Mouse (Mus musculus) macrophage (primary cell): ENCODE measurements around the gene Procr. TPM values are rescaled to one million over a fixed set of nuclear protein-coding genes. Genes with fewer than 3 reads are reported as not detected.

ENCODE experiments used
- H3K27ac ChIP-seq: fragments of 350-480 bp; formaldehyde crosslinking; 2 replicates; pipeline ENCODE4 v1.9.0; 2021
- H3K36me3 ChIP-seq: fragments of 350-480 bp; formaldehyde crosslinking; 2 replicates; pipeline ENCODE4 v1.9.0; 2021; ENCODE audit errors: inconsistent target
- H3K4me3 ChIP-seq: fragments of 350-480 bp; formaldehyde crosslinking; 2 replicates; pipeline ENCODE4 v1.9.0; 2021; ENCODE audit errors: inconsistent target
- H3K79me2 ChIP-seq: fragments of 350-480 bp; formaldehyde crosslinking; 2 replicates; pipeline ENCODE4 v1.9.0; 2021; ENCODE audit errors: inconsistent target
- WGBS: methylation state at CpG from one replicate; pipeline ENCODE4 v1.1.7; 2026; ENCODE audit warnings: inconsistent platforms; ENCODE audit not compliant: missing documents; 5-methylcytosine and 5-hydroxymethylcytosine counted together
- polyA plus RNA-seq: library from polyadenylated mRNA; stranded (reverse); fragments of 250-400 nt; gene quantifications from 3 replicates; pipeline ENCODE4 v1.2.4, GENCODE M21; 2018; ENCODE audit warnings: inconsistent platforms
- total RNA-seq, 78 experiments: library from RNA; depleted of rRNA; stranded (reverse); fragments of 250-400 nt; gene quantifications; 1 replicate in 9 of 78; 2 replicates in 24 of 78; 3 replicates in 43 of 78; 4 replicates in 2 of 78; pipeline ENCODE4 v1.2.4; 2018; ENCODE audit warnings: inconsistent platforms in 56 of 78

The Procr gene
- total RNA-seq (2018; cell fraction: chromatin; rRNA removed) = 10 to 100 TPM in 5 of 26 experiments, 1 to 10 TPM in 16, under 1 TPM in 4, not detected in 1; 0.55 to 21.3 (median 5.7) TPM
- 10 to 100 TPM in 6 of 26 experiments, 1 to 10 TPM in 20; 1.1 to 26.4 (median 5.2) TPM for total RNA-seq (2018; cell fraction: cytosol; rRNA removed)
- 10 to 100 TPM in 8 of 26 experiments, 1 to 10 TPM in 17, under 1 TPM in 1; 0.64 to 29.8 (median 4.4) TPM for total RNA-seq (2018; cell fraction: nucleus; rRNA removed)
- 2.1 to 2.6 TPM (median 2.5 TPM) in 3 replicates for polyA plus RNA-seq

DNA sequence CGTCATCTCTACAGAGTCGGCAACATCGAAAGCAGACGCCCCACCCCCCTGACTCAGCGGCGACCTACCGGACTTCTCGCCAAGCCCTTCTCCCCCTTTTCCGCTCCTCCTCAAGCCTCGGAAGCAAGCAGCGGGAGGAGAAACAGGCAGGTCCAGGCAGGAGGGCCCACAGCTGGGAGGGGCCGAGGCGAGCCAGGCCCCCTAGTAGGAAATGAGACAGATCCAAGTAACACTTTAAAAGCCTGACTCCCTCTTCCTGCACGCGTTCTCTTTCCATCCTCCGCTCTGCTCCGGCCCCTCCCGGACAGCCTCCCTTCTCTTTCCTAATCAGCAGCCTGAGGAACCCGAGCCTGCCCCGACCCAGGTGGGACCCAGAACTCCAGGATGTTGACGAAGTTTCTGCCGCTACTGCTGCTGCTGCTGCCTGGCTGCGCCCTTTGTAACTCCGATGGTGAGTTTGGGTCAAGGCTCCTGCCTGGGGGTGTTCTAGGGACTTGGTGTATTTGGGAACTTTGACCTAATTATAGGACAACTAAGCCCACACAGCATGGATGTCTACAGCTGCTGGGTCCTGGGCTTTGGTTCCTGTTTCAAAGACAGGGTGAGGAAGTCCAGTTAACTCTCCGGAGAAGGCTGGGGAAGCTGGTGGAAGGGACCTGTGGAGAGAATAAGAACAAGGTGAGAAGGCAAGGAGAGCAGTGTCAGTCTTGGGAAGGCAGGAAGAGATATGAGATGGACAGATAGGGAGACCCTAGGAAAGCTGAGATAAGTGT is at the start of gene Procr:
Procr (plus strand) TSS at position 104 of the 773 bp plus-strand sequence.
- Histone ChIP-seq H3K27ac (no peak within 1 kb of the TSS), H3K4me3 (peak within 1 kb of the TSS; percentile 31), H3K36me3 (no peaks in the 10 kb centered on the region), H3K79me2 (no peaks in the 10 kb centered on the region)
- under 1% methylated on average over 25 of the region's 25 CpGs for WGBS

DNA sequence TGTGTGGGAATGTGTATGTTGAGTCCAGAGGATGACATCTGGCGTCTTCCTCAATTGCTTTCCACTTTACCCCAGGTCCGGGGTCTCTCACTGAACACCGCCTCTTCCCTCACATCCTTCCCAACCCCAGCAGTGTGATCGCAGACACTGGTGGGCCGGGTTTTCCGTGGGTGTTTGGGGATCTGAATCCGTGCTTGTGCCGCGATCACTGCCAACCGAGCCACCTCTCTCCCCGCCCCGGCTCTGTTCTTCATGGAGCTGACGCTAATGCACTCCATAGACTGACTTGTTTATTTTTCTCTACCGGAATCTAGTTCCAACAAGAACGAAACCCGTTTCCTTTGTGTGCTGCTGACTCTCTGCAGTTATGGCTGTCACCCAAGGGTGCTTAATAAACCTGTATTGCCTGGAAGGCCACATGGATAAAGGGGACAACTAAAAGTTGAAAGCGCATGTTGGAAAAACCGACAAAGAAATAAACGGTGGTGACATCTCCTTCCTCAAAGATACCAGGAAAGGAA is 49.5 kb upstream of the Procr start:
- 91% methylated on average over 17 of the region's 19 CpGs for WGBS
- H3K79me2 ChIP-seq = no peaks in the 10 kb centered on the region
- H3K27ac ChIP-seq = no peak overlapping the region
- H3K4me3 ChIP-seq = no peak overlapping the region
- peaks cover 50% of the 10 kb centered on the region; the same call in 1 of the 2 replicates for H3K36me3 ChIP-seq

DNA sequence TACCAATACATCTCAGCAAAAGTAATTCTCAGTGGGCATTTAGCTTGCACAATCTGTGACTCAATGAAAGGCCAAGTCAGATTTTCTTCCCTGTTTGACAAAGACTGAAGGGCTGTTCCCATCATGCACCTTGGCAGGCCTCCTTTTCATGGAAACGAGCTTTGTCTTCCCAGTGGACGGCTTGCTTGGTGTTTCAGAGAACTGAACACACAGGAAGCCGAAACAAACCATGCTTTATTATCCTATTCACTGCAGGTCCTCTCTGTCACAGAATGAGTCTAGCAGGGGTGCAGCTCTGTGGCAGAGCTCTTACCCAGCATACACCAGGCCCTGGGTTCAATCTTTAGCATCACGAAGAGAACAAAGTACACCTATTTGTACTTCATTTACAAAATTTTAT is 47.3 kb upstream of the Procr start:
- H3K36me3 ChIP-seq = peaks cover 66% of the 10 kb centered on the region; the same call in 1 of the 2 replicates
- no peaks in the 10 kb centered on the region for H3K79me2 ChIP-seq
- no peak overlapping the region for H3K4me3 ChIP-seq
- H3K27ac ChIP-seq = no peak overlapping the region
- 95% methylated on average over 3 of the region's 4 CpGs for WGBS

DNA sequence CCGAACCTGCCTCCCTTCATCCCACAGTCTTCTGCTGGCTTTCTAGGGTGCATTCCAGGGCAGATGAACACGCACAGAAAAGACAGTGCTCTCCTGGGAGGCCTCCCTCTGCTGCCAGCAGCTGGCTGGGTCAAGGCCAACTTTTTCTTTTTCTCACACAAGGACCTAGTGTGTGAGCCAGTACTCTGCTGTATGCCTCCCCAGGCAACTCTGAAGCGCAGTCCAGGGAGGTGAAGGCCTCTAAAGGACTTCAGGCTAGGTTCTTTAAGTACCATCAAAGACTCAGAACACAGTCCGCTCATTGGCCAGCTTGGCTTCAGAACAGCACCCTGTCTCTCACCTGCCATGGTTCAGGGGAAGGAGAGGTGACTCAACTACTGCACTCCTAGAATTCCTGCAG is 43.7 kb upstream of the Procr start:
- H3K79me2 ChIP-seq = no peaks in the 10 kb centered on the region
- peaks cover 69% of the 10 kb centered on the region for H3K36me3 ChIP-seq
- H3K27ac ChIP-seq = no peak overlapping the region
- 92% methylated on average over 4 of the region's 4 CpGs for WGBS
- H3K4me3 ChIP-seq = no peak overlapping the region

DNA sequence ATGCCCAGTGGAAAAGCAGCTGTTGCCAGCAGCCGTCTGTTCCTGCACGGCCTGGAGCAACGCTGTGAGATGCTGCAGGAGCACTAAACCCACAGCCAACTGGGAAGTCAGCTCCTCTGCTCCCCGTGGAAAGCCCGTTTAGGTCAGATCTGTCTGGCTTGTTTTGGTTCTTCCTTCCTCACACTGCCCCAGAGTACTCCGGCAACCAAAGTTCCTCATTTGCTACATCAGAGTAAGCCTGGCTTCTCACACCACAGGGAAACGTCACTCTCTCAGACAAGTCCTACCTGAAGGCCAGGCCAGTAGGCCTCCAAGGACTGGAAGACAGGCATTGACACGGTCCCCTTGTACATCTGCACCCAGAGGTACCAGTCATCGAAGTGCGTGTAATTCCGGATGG is 40.4 kb upstream of the Procr start:
- Histone ChIP-seq H3K36me3 (peaks cover 70% of the 10 kb centered on the region), H3K79me2 (no peaks in the 10 kb centered on the region), H3K27ac (no peak overlapping the region), H3K4me3 (no peak overlapping the region)
- 28% methylated on average over 11 of the region's 11 CpGs for WGBS

DNA sequence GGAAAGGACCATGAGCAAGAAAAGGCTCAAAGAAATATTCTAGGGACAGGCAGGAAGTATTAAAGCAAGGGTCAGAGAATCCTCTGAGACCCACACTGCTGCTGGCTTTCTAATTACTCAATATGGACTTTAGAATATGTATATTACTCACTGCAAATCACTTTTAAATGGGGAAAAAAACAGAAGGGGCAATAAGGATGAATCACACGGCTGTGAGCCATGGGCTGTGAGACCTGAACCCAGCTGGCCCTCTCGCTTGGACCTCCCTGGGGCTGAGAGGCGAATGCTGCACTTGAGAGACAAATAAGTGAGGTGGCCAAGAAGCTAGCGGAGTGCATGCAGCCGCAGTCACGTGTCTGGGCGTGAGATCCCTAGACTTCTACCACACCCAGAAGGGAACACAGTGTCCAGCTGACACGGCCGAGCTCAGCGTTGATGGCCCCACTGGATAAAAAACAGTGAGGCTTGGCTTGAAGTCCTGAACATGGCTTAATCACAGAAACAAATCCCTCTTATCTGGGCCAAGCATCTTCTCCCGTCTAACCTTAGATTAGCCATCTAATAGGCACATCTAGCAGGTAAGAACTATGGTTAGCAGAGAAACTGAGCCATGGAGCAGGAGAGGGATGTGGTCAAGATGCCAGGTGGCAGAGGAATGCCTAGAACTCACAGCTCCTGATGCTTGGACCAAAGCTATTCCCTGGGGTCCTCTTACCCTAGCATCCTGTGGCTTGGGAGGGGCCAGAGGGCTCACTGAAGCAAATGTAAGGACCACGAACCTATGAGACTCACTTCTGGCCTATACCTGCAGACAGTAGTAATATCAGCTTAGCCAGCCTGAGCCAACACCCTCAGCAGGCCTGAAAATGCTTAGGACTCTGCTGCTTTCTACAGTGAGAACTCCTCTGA is 33.6 kb upstream of the Procr start:
- H3K79me2 ChIP-seq = no peaks in the 10 kb centered on the region
- no peak overlapping the region for H3K4me3 ChIP-seq
- peaks cover 90% of the 10 kb centered on the region for H3K36me3 ChIP-seq
- WGBS = 95% methylated on average over 12 of the region's 12 CpGs
- no peak overlapping the region for H3K27ac ChIP-seq

DNA sequence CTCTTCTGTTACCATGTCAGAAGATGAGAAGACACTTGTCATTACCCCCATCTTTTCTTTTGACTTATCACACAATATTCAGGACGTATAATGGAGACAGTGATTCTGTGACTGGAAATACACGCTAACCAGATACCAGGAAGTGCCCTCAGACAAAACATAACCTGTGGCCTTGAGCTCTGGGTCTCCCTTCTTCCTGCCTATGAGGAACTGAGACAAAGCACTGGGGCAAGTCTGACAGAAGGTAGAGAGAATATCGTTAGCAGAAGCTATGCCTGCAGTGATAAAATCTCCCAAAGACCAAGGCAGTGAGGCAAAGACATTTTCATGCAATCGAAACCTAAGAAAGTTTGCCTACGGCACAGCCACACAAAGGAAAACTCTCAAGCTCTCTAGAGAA is 30.3 kb upstream of the Procr start:
- 47% methylated on average over 5 of the region's 5 CpGs for WGBS
- H3K36me3 ChIP-seq = peaks cover 79% of the 10 kb centered on the region
- H3K4me3 ChIP-seq = no peak overlapping the region
- no peak overlapping the region for H3K27ac ChIP-seq
- H3K79me2 ChIP-seq = no peaks in the 10 kb centered on the region

DNA sequence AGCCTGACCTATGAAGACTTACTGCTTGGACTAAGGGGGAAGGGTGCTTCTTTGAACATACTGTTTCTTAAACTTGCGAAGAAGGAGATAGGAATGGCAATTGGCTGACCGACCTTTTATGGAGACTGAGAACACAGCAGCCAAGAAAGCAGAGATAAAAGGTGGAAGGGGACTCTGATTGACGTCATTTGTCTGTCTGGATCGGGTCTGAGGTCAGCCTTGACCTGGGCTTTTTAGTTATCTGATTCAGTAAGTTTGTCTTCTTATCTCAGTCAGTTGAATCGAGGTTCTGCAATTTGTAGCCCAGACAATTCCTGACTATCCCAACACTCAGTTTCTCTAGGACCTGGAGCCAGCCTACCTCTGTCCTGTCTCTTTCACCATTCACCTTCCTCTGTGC is 26.9 kb upstream of the Procr start:
- H3K4me3 ChIP-seq = no peak overlapping the region
- peaks cover 47% of the 10 kb centered on the region for H3K36me3 ChIP-seq
- H3K27ac ChIP-seq = no peak overlapping the region
- peaks cover 18% of the 10 kb centered on the region; the same call in 1 of the 2 replicates for H3K79me2 ChIP-seq
- 83% methylated on average over 5 of the region's 5 CpGs for WGBS

DNA sequence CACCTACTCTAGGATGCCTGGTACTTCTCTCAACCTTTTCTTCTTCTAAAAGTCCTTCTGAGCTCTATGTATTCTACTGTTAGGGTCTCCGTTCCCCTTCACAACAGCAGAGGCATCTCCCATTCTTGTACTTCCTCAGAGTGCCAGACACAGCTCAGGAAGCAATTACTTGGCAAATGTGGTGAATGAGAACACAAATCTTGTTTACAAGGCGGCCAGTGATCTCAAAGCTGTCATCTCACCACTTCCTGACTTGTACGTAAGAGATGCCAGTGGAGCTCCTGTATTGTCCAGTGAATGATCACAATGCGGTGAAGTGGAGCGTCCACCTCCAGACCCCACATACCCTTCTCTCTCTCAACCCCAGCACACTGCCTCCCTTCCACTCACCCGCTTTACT is 26.4 kb upstream of the Procr start:
- WGBS = 55% methylated on average over 6 of the region's 6 CpGs
- Histone ChIP-seq H3K4me3 (no peak overlapping the region), H3K79me2 (peaks cover 18% of the 10 kb centered on the region; the same call in 1 of the 2 replicates), H3K27ac (no peak overlapping the region), H3K36me3 (peaks cover 42% of the 10 kb centered on the region)

DNA sequence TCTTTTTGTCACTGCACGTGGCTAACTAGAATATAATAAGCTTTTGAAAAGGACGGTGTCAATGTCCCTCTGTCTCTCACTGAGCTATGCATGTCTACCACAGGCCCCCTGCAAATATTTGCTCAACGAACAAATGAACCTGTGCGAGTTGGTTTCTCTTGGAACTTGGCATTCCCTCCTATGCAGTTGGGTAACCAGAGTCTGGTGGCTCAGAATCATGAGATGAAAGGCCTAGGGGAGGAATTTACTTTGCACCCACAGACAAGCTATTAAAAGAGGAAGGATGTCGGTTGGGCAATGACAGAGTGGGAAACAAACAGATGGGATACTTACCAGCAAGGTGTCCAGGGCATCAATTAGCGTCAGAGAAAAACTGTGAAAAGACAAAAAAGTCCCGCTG is 24.6 kb upstream of the Procr start:
- Histone ChIP-seq H3K27ac (no peak overlapping the region), H3K36me3 (peaks cover 27% of the 10 kb centered on the region), H3K79me2 (peaks cover 18% of the 10 kb centered on the region; the same call in 1 of the 2 replicates), H3K4me3 (no peak overlapping the region)
- WGBS = 32% methylated on average over 7 of the region's 7 CpGs

DNA sequence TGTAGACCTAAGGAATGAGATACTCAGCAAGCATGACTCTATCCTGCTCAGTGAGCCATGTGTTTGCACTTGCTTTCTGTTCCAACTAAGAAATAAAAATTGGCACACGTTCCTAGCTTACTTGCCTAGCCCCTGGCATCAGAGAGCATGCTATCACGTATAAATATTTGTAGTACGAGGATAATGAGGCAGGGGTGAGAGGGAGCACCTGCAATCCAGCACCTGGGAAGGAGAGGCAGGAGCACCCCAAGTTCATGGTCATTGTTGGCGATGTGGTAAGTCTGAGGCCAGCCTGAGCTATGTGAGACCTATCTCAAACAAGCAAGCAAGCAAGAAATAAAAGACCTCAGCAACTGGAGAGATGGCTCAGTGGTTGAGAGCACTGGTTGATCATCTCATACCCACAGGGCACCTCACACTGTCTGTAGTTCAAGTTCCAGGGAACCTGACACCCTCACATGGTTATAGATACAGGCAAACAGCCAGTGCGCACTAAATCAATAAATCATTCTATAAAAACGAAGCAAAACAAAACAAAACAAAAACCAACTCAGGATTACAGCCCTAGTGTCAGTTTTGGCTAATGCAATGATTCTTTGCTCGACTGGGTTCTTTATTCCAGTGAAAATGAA is 23.0 kb upstream of the Procr start:
- Histone ChIP-seq H3K4me3 (no peak overlapping the region), H3K27ac (no peak overlapping the region), H3K79me2 (peaks cover 18% of the 10 kb centered on the region; the same call in 1 of the 2 replicates), H3K36me3 (peaks cover 15% of the 10 kb centered on the region)
- WGBS = 73% methylated on average over 7 of the region's 7 CpGs

DNA sequence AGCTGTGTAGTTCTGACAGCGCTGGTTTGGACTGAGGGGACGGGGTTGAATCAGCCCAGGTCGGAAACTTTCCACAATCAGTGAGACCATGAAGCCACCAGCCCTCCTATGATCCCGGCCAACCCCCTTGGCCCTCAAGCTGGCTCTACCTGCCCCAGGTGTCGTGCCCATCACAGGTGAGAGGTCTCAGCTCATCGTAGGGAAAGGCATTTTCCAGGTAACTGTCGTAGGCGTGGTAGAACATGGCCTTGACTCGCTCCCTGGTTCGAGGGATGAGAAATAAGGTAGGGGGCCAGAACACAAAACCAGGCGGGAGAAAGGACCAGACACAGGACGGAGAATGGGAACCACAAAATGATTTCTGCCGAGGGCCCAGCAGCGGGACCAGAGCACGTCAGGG is 22.2 kb upstream of the Procr start:
- Histone ChIP-seq H3K36me3 (peaks cover 7% of the 10 kb centered on the region; the same call in 1 of the 2 replicates), H3K79me2 (peaks cover 18% of the 10 kb centered on the region; the same call in 1 of the 2 replicates), H3K27ac (no peak overlapping the region), H3K4me3 (peak overlapping the region; percentile 79)
- 7% methylated on average over 15 of the region's 15 CpGs for WGBS

DNA sequence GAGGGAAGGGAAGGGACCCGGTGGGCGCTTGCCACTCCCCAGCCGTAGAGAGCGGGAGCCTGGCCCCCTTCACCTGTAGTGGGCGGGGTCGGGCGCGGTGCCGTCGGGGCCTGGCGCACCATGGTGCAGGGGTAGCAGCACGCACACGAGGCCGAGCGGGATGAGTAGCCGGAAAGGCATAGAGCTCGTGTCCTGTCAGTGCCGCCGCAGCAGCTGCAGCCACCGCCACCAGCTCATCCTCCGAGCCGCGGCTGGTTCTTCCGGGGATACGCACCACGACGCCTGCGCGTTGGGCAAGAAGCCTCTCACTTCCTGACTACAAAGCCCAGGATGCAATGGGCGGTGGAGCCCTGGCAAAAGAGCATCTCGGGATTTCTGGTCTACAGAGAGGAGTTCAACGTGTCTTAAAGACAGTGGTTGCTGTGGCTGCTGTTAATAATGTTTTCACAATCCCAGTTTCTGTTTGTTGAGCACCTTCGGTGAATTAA is 21.7 kb upstream of the Procr start, which contains the start of gene Edem2:
Edem2 (minus strand) TSS at position 318 of the 488 bp plus-strand sequence.
- no peak within 1 kb of the TSS for H3K27ac ChIP-seq
- WGBS = under 1% methylated on average over 33 of the region's 33 CpGs

More for the DNA sequence above, 21.7 kb upstream of the Procr start, which contains the start of gene Edem2:
- Histone ChIP-seq H3K36me3 (0 out of 2 replicates have a peak, but pooled peaks cover 2% of the 10 kb centered on the region), H3K4me3 (peak within 1 kb of the TSS; percentile 79), H3K79me2 (peaks cover 18% of the 10 kb centered on the region; the same call in 1 of the 2 replicates)
